Mouse (Mus musculus) liver, postnatal 0 days (tissue): ENCODE results near the gene Fh1. TPM values are rescaled to one million over a fixed set of nuclear protein-coding genes. Genes with fewer than 3 reads are reported as not detected.

ENCODE experiments used
- ATAC-seq: fragments of 200-750 bp; cut with Nextera tagmentation; 2 replicates; pipeline ENCODE4 v1.8.0; 2017; ENCODE audit warnings: mild to moderate bottlenecking, moderate library complexity
- DNase-seq: peaks from one replicate; pipeline ENCODE4 v3.0.0-alpha.2; 2016
- H3K27ac ChIP-seq: fragments of 300-500 bp; sonication (generic); 2 replicates; pipeline ENCODE4 v1.5.1; 2014; ENCODE audit warnings: antibody characterized with exemption, moderate library complexity, mild to moderate bottlenecking, low read depth
- H3K27me3 ChIP-seq: fragments of 300-500 bp; sonication (generic); 2 replicates; pipeline ENCODE4 v1.6.1; 2014; ENCODE audit warnings: low read length, control low read depth, mixed read lengths; ENCODE audit not compliant: insufficient read depth
- H3K36me3 ChIP-seq: fragments of 300-500 bp; sonication (generic); replicated peaks from 2 replicates; pipeline ENCODE4 v1.6.1; 2014; ENCODE audit warnings: mild to moderate bottlenecking, control low read depth, low read length, moderate library complexity, mixed read lengths; ENCODE audit not compliant: insufficient read depth
- H3K4me1 ChIP-seq: fragments of 300-500 bp; sonication (generic); 2 replicates; pipeline ENCODE4 v1.6.1; 2014; ENCODE audit warnings: antibody characterized with exemption, mild to moderate bottlenecking, control low read depth; ENCODE audit not compliant: insufficient read depth
- H3K4me2 ChIP-seq: fragments of 300-500 bp; sonication (generic); 2 replicates; pipeline ENCODE4 v1.6.1; 2014; ENCODE audit warnings: low read depth, mild to moderate bottlenecking, low read length, moderate library complexity, mixed read lengths
- H3K4me3 ChIP-seq: fragments of 300-500 bp; sonication (generic); 2 replicates; pipeline ENCODE4 v1.5.1; 2014; ENCODE audit warnings: low read depth, low read length
- H3K9ac ChIP-seq: fragments of 300-500 bp; sonication (generic); replicated peaks from 2 replicates; pipeline ENCODE4 v1.6.1; 2014; ENCODE audit warnings: mild to moderate bottlenecking, moderate library complexity
- H3K9me3 ChIP-seq: fragments of 300-500 bp; sonication (generic); 2 replicates; pipeline ENCODE4 v1.6.1; 2016; ENCODE audit warnings: mild to moderate bottlenecking, control low read depth, low read length, mixed read lengths
- CTCF ChIP-seq: sonication (generic); IDR thresholded peaks from 2 replicates; pipeline ENCODE4 v1.5.1; 2016; ENCODE audit warnings: antibody characterized with exemption, low read depth
- EP300 ChIP-seq: IDR thresholded peaks from 2 replicates; pipeline ENCODE4 v1.6.1; 2016; ENCODE audit warnings: antibody characterized with exemption, low read depth, mild to moderate bottlenecking
- WGBS: fragments of 180-500 bp; shearing (Covaris S2); extraction: QIAGEN DNeasy Blood & Tissue Kit; methylation state at CpG from one replicate; pipeline ENCODE4 v1.1.7; 2014; ENCODE audit not compliant: insufficient replicate concordance; 5-methylcytosine and 5-hydroxymethylcytosine counted together
- polyA plus RNA-seq: library from polyadenylated mRNA; unstranded; fragments of >200 nt; fragmentation: Nextera tagmentation; extraction: Ambion mirVana; gene quantifications from 2 replicates; pipeline ENCODE4 v1.2.1, GENCODE M21; 2015

Fh1 gene
- polyA plus RNA-seq, 1 experiment from 2014 or later: 93.3 TPM

- no peak for ATAC-seq
- 77% methylated on average over 7 of the region's 7 CpGs for WGBS
- DNase-seq: no peak
- TF ChIP-seq CTCF (no peak), EP300 (no peak)
- Histone ChIP-seq H3K4me1 (no peaks in the 10 kb centered on the region), H3K9me3 (no peaks in the 10 kb centered on the region), H3K9ac (no peak overlapping the region), H3K4me3 (no peak overlapping the region), H3K27ac (no peak overlapping the region), H3K4me2 (no peak overlapping the region), H3K27me3 (no peaks in the 10 kb centered on the region), H3K36me3 (no peaks in the 10 kb centered on the region)
These were observed 45.1 kb downstream of the Fh1 start for GRCm38 (mm10) chr1:175580346-175580745.

- no peak for ATAC-seq
These were observed 45.7 kb downstream of the Fh1 start for GRCm38 (mm10) chr1:175579598-175580235.

DNA sequence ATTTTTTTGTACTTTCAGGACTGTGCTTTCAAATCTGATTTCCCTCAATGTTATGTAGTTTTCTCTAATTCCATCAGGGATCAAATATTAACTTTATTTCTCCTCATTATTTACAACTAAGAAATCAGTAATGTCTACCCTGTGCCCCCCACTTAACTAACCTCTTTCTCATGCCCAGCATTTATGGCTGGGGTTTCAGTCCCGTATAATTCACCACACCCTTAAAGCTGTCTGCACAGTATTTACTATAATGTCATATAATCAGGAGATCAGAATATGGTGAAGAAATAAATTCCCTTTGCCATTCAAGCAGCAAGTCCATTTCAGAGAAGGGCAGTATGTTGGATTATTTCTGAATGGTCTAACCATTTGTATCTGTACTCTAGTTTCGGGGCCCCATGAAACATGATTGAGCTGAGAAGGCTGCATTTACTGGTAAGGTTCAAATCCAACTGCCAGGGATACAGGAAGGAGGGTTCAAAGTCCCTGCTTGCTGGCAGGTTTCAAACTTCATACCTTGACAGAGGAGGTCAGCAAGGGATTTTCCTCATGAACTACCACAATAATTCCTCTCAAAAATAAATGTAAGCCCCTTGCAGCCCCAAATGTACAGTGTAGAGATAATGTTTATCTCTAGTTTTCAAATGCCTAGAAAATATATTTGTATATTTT lies 46.9 kb downstream of the Fh1 start:
- ATAC-seq (no peak), DNase-seq (no peak)

More at GRCm38 (mm10) chr1:175579598-175580235, 45.7 kb downstream of the Fh1 start:
- no peak overlapping the region for H3K4me2 ChIP-seq
- H3K9me3 ChIP-seq: no peaks in the 10 kb centered on the region
- no peaks in the 10 kb centered on the region for H3K36me3 ChIP-seq
- H3K27ac ChIP-seq: no peak overlapping the region
- DNase-seq: no peak
- H3K27me3 ChIP-seq: no peaks in the 10 kb centered on the region
- H3K9ac ChIP-seq: no peak overlapping the region
- H3K4me3 ChIP-seq: no peak overlapping the region
- WGBS: 77% methylated on average over 9 of the region's 9 CpGs
- no peaks in the 10 kb centered on the region for H3K4me1 ChIP-seq
- TF ChIP-seq EP300: no peak
- TF ChIP-seq CTCF: no peak

GRCm38 (mm10) chr1:175574129-175574528 lies 51.3 kb downstream of the Fh1 start:
- no peak overlapping the region for H3K9ac ChIP-seq

More for the DNA sequence above, 46.9 kb downstream of the Fh1 start:
- H3K36me3 ChIP-seq: no peaks in the 10 kb centered on the region
- no peaks in the 10 kb centered on the region for H3K4me1 ChIP-seq
- 60% methylated on average over 2 of the region's 2 CpGs for WGBS
- H3K4me3 ChIP-seq: no peak overlapping the region
- no peak overlapping the region for H3K4me2 ChIP-seq
- H3K27ac ChIP-seq: no peak overlapping the region
- TF ChIP-seq EP300: no peak
- no peak for TF ChIP-seq CTCF
- H3K9ac ChIP-seq: no peak overlapping the region
- no peaks in the 10 kb centered on the region for H3K27me3 ChIP-seq
- no peaks in the 10 kb centered on the region for H3K9me3 ChIP-seq

GRCm38 (mm10) chr1:175565579-175566103 lies 59.8 kb downstream of the Fh1 start:
- DNase-seq: no peak
- Histone ChIP-seq H3K27me3 (no peaks in the 10 kb centered on the region), H3K27ac (no peak overlapping the region), H3K36me3 (no peaks in the 10 kb centered on the region), H3K9me3 (no peaks in the 10 kb centered on the region), H3K4me3 (no peak overlapping the region), H3K9ac (no peak overlapping the region), H3K4me2 (no peak overlapping the region), H3K4me1 (no peaks in the 10 kb centered on the region)
- ATAC-seq: no peak
- WGBS: 74% methylated on average over 6 of the region's 6 CpGs
- TF ChIP-seq EP300 (no peak), CTCF (no peak)

More at GRCm38 (mm10) chr1:175574129-175574528, 51.3 kb downstream of the Fh1 start:
- ATAC-seq: no peak
- WGBS: 77% methylated on average over 2 of the region's 2 CpGs
- H3K27ac ChIP-seq: no peak overlapping the region
- no peak overlapping the region for H3K4me3 ChIP-seq
- H3K4me1 ChIP-seq: no peaks in the 10 kb centered on the region
- H3K4me2 ChIP-seq: no peak overlapping the region
- no peak for DNase-seq
- H3K27me3 ChIP-seq: no peaks in the 10 kb centered on the region
- H3K36me3 ChIP-seq: no peaks in the 10 kb centered on the region
- no peaks in the 10 kb centered on the region for H3K9me3 ChIP-seq
- TF ChIP-seq CTCF: no peak
- TF ChIP-seq EP300: no peak

- 66% methylated on average over 4 of the region's 4 CpGs for WGBS
- DNase-seq: no peak
These were observed 61.1 kb downstream of the Fh1 start for GRCm38 (mm10) chr1:175564321-175564720.

More at GRCm38 (mm10) chr1:175564321-175564720, 61.1 kb downstream of the Fh1 start:
- H3K4me3 ChIP-seq: no peak overlapping the region
- no peak overlapping the region for H3K9ac ChIP-seq
- ATAC-seq: no peak
- H3K36me3 ChIP-seq: no peaks in the 10 kb centered on the region
- H3K9me3 ChIP-seq: no peaks in the 10 kb centered on the region
- H3K27me3 ChIP-seq: no peaks in the 10 kb centered on the region
- H3K27ac ChIP-seq: no peak overlapping the region
- H3K4me1 ChIP-seq: no peaks in the 10 kb centered on the region
- H3K4me2 ChIP-seq: no peak overlapping the region
- TF ChIP-seq CTCF (no peak), EP300 (no peak)
